Mouse (Mus musculus): Measurements from ENCODE around the gene 1700001O22Rik. TPM values are rescaled to one million over a fixed set of nuclear protein-coding genes. Genes with fewer than 3 reads are reported as not detected.

1700001O22Rik gene
- total and polyA plus RNA-seq, 3 experiments, result not detected

GRCm38 (mm10) chr2:30752471-30752870 lies 51.0 kb downstream of the 1700001O22Rik start:
- TF ChIP-seq ZNF384 (IDR thresholded peaks at IDR 0.05; ENCODE audit: low read depth, low read length) (no peak), CHD1 (IDR thresholded peaks at IDR 0.05; ENCODE audit: low read depth, low read length) (no peak), ETS1 (conservative IDR thresholded peaks at IDR 0.05; ENCODE audit: low read depth, low read length) (no peak), ZKSCAN1 (IDR thresholded peaks at IDR 0.05; ENCODE audit: borderline replicate concordance, low read depth, low read length) (no peak), CHD2 (IDR thresholded peaks at IDR 0.05; ENCODE audit: low read length) (no peak), MXI1 (IDR thresholded peaks at IDR 0.05; ENCODE audit: low read depth, low read length) (no peak), TCF12 (IDR thresholded peaks at IDR 0.05; ENCODE audit: low read depth, low read length) (no peak), BHLHE40 (IDR thresholded peaks at IDR 0.05; ENCODE audit: low read depth, low read length) (no peak), CTCF (conservative IDR thresholded peaks at IDR 0.05 in 1 of 2, IDR thresholded peaks at IDR 0.05 in 1 of 2; ENCODE audit: low read depth in 2 of 2, low read length in 2 of 2) (no peak), NRF1 (IDR thresholded peaks at IDR 0.05; ENCODE audit: low read depth, low read length) (no peak), USF2 (conservative IDR thresholded peaks at IDR 0.05; ENCODE audit: low read depth, low read length) (no peak), POLR2A (IDR thresholded peaks at IDR 0.05; ENCODE audit: low read depth, low read length) (no peak), IRF4 (IDR thresholded peaks at IDR 0.05; ENCODE audit: low read depth, low read length) (no peak), SMC3 (IDR thresholded peaks at IDR 0.05; ENCODE audit: low read depth, low read length) (no peak), MAFK (IDR thresholded peaks at IDR 0.05; ENCODE audit: insufficient replicate concordance, low read length) (no peak), RCOR1 (conservative IDR thresholded peaks at IDR 0.05; ENCODE audit: low read depth, low read length) (no peak), TBP (conservative IDR thresholded peaks at IDR 0.05; ENCODE audit: low read depth, low read length) (no peak), JUND (conservative IDR thresholded peaks at IDR 0.05; ENCODE audit: low read depth, low read length) (no peak), POLR2AphosphoS2 (IDR thresholded peaks at IDR 0.05; ENCODE audit: low read depth, low read length) (no peak), E2F4 (IDR thresholded peaks at IDR 0.05; ENCODE audit: insufficient replicate concordance, low read depth, low read length) (no peak)
- Histone ChIP-seq H3K4me2 (ENCODE audit: insufficient read depth, low read depth, poor library complexity, severe bottlenecking) (no peak overlapping the region), H3K27ac (ENCODE audit: insufficient read depth, low read depth) (no peak overlapping the region), H3K9me3 (replicated peaks; ENCODE audit: low read length) (peaks cover 11% of the 10 kb centered on the region), H3K4me3 (replicated peaks in 1 of 3; ENCODE audit: low read depth in 2 of 3, low read length in 2 of 3, poor library complexity in 1 of 3) (no peak overlapping the region), H3K79me2 (replicated peaks; ENCODE audit: control insufficient read depth, extremely low read depth, insufficient read depth, poor library complexity, severe bottlenecking) (no peaks in the 10 kb centered on the region), H3K9ac (ENCODE audit: insufficient read depth, low read depth) (no peak overlapping the region), H3K4me1 (ENCODE audit: control insufficient read depth in 1 of 2, insufficient read depth in 2 of 2) (peaks cover 2 to 22% of the 10 kb centered on the region in 2 experiments; a peak in 3 of 4 replicates), H3K36me3 (replicated peaks in 1 of 2; ENCODE audit: control insufficient read depth in 1 of 2, insufficient read depth in 1 of 2, low read length in 1 of 2) (no peaks in the 10 kb centered on the region), H3K27me3 (replicated peaks) (no peaks in the 10 kb centered on the region)
- dilution Hi-C loops (cut with MboI; ENCODE audit: extremely low pct_ligation_motif_present, extremely low pct_unique_long_range_greater_than_20kb, low sequenced_read_pairs), result no loop called here
- in situ Hi-C loops (cut with MboI; ENCODE audit: low pct_ligation_motif_present, low pct_unique_long_range_greater_than_20kb, low sequenced_read_pairs), result no loop called here
- no peak for DNase-seq (ENCODE audit: extremely low read depth)

- Histone ChIP-seq H3K4me3 (replicated peaks in 1 of 3; ENCODE audit: low read depth in 2 of 3, low read length in 2 of 3, poor library complexity in 1 of 3) (no peak overlapping the region), H3K27ac (ENCODE audit: insufficient read depth, low read depth) (no peak overlapping the region), H3K4me2 (ENCODE audit: insufficient read depth, low read depth, poor library complexity, severe bottlenecking) (no peak overlapping the region), H3K36me3 (replicated peaks in 1 of 2; ENCODE audit: control insufficient read depth in 1 of 2, insufficient read depth in 1 of 2, low read length in 1 of 2) (no peaks in the 10 kb centered on the region), H3K9me3 (replicated peaks; ENCODE audit: low read length) (peaks cover 8% of the 10 kb centered on the region), H3K79me2 (replicated peaks; ENCODE audit: control insufficient read depth, extremely low read depth, insufficient read depth, poor library complexity, severe bottlenecking) (no peaks in the 10 kb centered on the region), H3K4me1 (ENCODE audit: control insufficient read depth in 1 of 2, insufficient read depth in 2 of 2) (peaks cover 2 to 20% of the 10 kb centered on the region in 2 experiments; a peak in 3 of 4 replicates), H3K27me3 (replicated peaks) (no peaks in the 10 kb centered on the region), H3K9ac (ENCODE audit: insufficient read depth, low read depth) (no peak overlapping the region)
- in situ Hi-C loops (cut with MboI; ENCODE audit: low pct_ligation_motif_present, low pct_unique_long_range_greater_than_20kb, low sequenced_read_pairs), result no loop called here
- dilution Hi-C loops (cut with MboI; ENCODE audit: extremely low pct_ligation_motif_present, extremely low pct_unique_long_range_greater_than_20kb, low sequenced_read_pairs), result no loop called here
- no peak for TF ChIP-seq MEF2A (IDR thresholded peaks at IDR 0.05; ENCODE audit: borderline replicate concordance, low read depth, low read length)
- no peak for TF ChIP-seq NRF1 (IDR thresholded peaks at IDR 0.05; ENCODE audit: low read depth, low read length)
- no peak for TF ChIP-seq ETS1 (conservative IDR thresholded peaks at IDR 0.05; ENCODE audit: low read depth, low read length)
- TF ChIP-seq JUND (conservative IDR thresholded peaks at IDR 0.05; ENCODE audit: low read depth, low read length), result no peak
- no peak for TF ChIP-seq JUN (IDR thresholded peaks at IDR 0.05; ENCODE audit: insufficient read depth, low read depth, low read length)
- no peak for TF ChIP-seq CTCF (conservative IDR thresholded peaks at IDR 0.05 in 1 of 2, IDR thresholded peaks at IDR 0.05 in 1 of 2; ENCODE audit: low read depth in 2 of 2, low read length in 2 of 2)
- no peak for TF ChIP-seq POLR2A (IDR thresholded peaks at IDR 0.05; ENCODE audit: low read depth, low read length)
- no peak for TF ChIP-seq BHLHE40 (IDR thresholded peaks at IDR 0.05; ENCODE audit: low read depth, low read length)
- TF ChIP-seq MAX (IDR thresholded peaks at IDR 0.05; ENCODE audit: low read length), result no peak
- no peak for TF ChIP-seq ELF1 (IDR thresholded peaks at IDR 0.05; ENCODE audit: low read depth, low read length)
- TF ChIP-seq USF2 (conservative IDR thresholded peaks at IDR 0.05; ENCODE audit: low read depth, low read length), result no peak
- no peak for TF ChIP-seq KAT2A (IDR thresholded peaks at IDR 0.05; ENCODE audit: insufficient replicate concordance, low read length)
- no peak for TF ChIP-seq CHD2 (IDR thresholded peaks at IDR 0.05; ENCODE audit: low read length)
- TF ChIP-seq MAFK (IDR thresholded peaks at IDR 0.05; ENCODE audit: insufficient replicate concordance, low read length), result no peak
- TF ChIP-seq HCFC1 (IDR thresholded peaks at IDR 0.05; ENCODE audit: low read depth, low read length), result no peak
- no peak for TF ChIP-seq MAZ (IDR thresholded peaks at IDR 0.05; ENCODE audit: low read depth, low read length)
- TF ChIP-seq MYC (IDR thresholded peaks at IDR 0.05; ENCODE audit: low read depth, low read length), result no peak
- no peak for TF ChIP-seq ZMIZ1 (IDR thresholded peaks at IDR 0.05; ENCODE audit: low read depth, low read length)
- no peak for DNase-seq (ENCODE audit: extremely low read depth)
Observed at GRCm38 (mm10) chr2:30750025-30750424, 53.4 kb downstream of the 1700001O22Rik start.

Data from CH12.LX (cell line).